Mouse (Mus musculus) erythroid progenitor cell, adult 5-6 weeks (primary cell): ENCODE data around the gene Rtp3. TPM values are rescaled to one million over a fixed set of nuclear protein-coding genes. Genes with fewer than 3 reads are reported as not detected.

Experiments used
- ATAC-seq: replicated peaks from 2 replicates; pipeline ENCODE4 v1.8.0; 2016; ENCODE audit warnings: moderate number of reproducible peaks, mild to moderate bottlenecking, moderate TSS enrichment, inconsistent platforms; ENCODE audit not compliant: poor library complexity, low FRiP score, severe bottlenecking
- total RNA-seq, 2 experiments: library from RNA; stranded (forward) in 1 of 2; stranded (reverse) in 1 of 2; fragments of 150-400 nt in 1 of 2; fragments of 186-747, 209-891 nt in 1 of 2; gene quantifications; 2 replicates each; pipeline versions ENCODE4 v1.2.3 to v1.2.4; 2015 to 2017; ENCODE audit warnings: low replicate concordance in 2 of 2

Rtp3 gene
- total RNA-seq (2015; ENCODE audit: low replicate concordance) (not detected in 2 replicates), total RNA-seq (2017; ENCODE audit: low replicate concordance) (not detected in 2 replicates)

- ATAC-seq, result no peak
Observed at GRCm38 (mm10) chr9:110990204-110990603, at the start of gene Rtp3. Rtp3 (minus strand) TSS chr9:110990583.

- no peak for ATAC-seq
Observed at GRCm38 (mm10) chr9:111039966-111040365, 49.6 kb upstream of the Rtp3 start.

GRCm38 (mm10) chr9:111033717-111034116 lies 43.3 kb upstream of the Rtp3 start:
- no peak for ATAC-seq

GRCm38 (mm10) chr9:111026791-111027190 lies 36.4 kb upstream of the Rtp3 start:
- ATAC-seq, result no peak

- ATAC-seq, result no peak
Observed at GRCm38 (mm10) chr9:111019022-111019421, 28.6 kb upstream of the Rtp3 start, which contains the start of gene Ltf. Ltf (plus strand) TSS chr9:111019271.

- no peak for ATAC-seq
Observed at GRCm38 (mm10) chr9:111015658-111016057, 25.3 kb upstream of the Rtp3 start.

- ATAC-seq, result no peak
Observed at GRCm38 (mm10) chr9:111012041-111012440, 21.7 kb upstream of the Rtp3 start.

- ATAC-seq, result no peak
Observed at GRCm38 (mm10) chr9:111011550-111011949, 21.2 kb upstream of the Rtp3 start.

GRCm38 (mm10) chr9:111009763-111010162 lies 19.4 kb upstream of the Rtp3 start:
- no peak for ATAC-seq

GRCm38 (mm10) chr9:111006544-111006943 lies 16.2 kb upstream of the Rtp3 start:
- no peak for ATAC-seq

- no peak for ATAC-seq
Observed at GRCm38 (mm10) chr9:111003279-111003678, 12.9 kb upstream of the Rtp3 start.

- ATAC-seq, result no peak
Observed at GRCm38 (mm10) chr9:111001621-111002020, 11.2 kb upstream of the Rtp3 start.

GRCm38 (mm10) chr9:110999856-111000255 lies 9.5 kb upstream of the Rtp3 start:
- ATAC-seq, result no peak

GRCm38 (mm10) chr9:110999056-110999455 lies 8.7 kb upstream of the Rtp3 start:
- ATAC-seq, result no peak

- ATAC-seq, result peak; percentile 79
Observed at GRCm38 (mm10) chr9:110997245-110997644, 6.9 kb upstream of the Rtp3 start.

GRCm38 (mm10) chr9:110994716-110995172 lies 4.4 kb upstream of the Rtp3 start:
- peak; percentile 82 for ATAC-seq

- no peak for ATAC-seq
Observed at GRCm38 (mm10) chr9:110993281-110993709, 2.9 kb upstream of the Rtp3 start.

GRCm38 (mm10) chr9:110989543-110989942 lies 840 bp downstream of the Rtp3 start:
- no peak for ATAC-seq

- ATAC-seq, result no peak
Observed at GRCm38 (mm10) chr9:110989141-110989540, 1.2 kb downstream of the Rtp3 start.

- ATAC-seq, result no peak
Observed at GRCm38 (mm10) chr9:110988078-110988477, 2.3 kb downstream of the Rtp3 start.

GRCm38 (mm10) chr9:110987331-110987730 lies 3.1 kb downstream of the Rtp3 start:
- ATAC-seq, result no peak

- no peak for ATAC-seq
Observed at GRCm38 (mm10) chr9:110985951-110986350, 4.4 kb downstream of the Rtp3 start.
